Mouse (Mus musculus): ENCODE data around the gene Tbkbp1. TPM values are rescaled to one million over a fixed set of nuclear protein-coding genes. Genes with fewer than 3 reads are reported as not detected.
A peak's percentile ranks its signal among the peaks of the same experiment; 100 is the strongest.

Tbkbp1 gene
- total RNA-seq, 2 experiments from 2014 or later, result 0.23 TPM; not detected in 1

- ATAC-seq (replicated peaks; ENCODE audit: low FRiP score, low TSS enrichment, poor library complexity, severe bottlenecking), result no peak
Observed at GRCm38 (mm10) chr11:97175499-97175898, 24.2 kb upstream of the Tbkbp1 start.

DNA sequence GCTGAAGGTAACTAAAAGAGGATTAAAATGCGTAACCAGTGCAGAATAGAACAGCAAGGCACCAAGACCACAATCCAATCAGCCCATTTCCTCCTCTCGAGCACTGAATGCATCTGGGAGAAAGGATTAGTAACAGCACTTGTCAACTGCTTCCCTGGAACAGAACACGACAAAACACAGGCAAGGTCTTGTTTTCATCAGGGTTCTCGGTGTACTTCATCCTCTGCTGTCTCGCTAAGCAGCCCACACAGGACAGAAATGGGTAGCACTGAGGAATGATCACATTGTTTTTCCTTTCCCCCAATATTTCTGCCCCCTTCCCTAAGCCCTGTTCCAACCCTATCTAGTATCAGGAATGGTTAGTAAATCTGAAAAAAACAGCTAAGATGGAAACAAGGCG is 9.0 kb upstream of the Tbkbp1 start:
- ATAC-seq (replicated peaks; ENCODE audit: low FRiP score, low TSS enrichment, poor library complexity, severe bottlenecking), result no peak

- ATAC-seq (replicated peaks; ENCODE audit: low FRiP score, low TSS enrichment, poor library complexity, severe bottlenecking), result no peak
Observed at GRCm38 (mm10) chr11:97156999-97157398, 5.7 kb upstream of the Tbkbp1 start.

DNA sequence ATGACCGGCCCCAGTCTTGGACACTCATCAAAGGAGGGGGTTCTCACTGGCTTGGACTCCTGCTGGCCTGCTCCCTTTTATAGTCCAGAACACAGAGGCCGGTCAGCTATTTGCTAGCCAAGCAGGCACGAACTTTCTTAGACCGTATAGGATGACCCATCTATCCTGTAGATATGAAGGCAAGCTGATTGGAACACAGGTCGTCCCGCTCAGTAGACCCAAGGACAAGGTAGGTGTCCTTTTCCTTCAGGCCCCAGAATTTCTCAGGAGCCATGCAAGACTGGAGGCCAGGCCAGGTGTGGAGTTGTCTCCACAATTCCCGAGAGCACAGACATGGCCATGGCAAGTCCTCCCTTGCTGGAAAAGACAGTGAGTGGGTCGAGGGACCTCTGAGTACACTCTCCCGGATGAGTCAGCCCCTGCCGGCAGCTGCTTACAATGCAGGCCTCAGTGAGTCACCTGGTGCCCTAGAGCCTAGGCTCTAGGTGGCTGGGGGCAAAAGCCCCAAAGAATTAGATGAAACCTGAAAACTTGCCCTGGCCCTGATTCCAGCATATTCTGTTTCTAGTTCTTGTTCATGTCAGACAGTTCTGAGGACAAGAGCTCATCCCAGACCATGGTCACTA is 1.5 kb upstream of the Tbkbp1 start:
- ATAC-seq (replicated peaks; ENCODE audit: low FRiP score, low TSS enrichment, poor library complexity, severe bottlenecking), result no peak

DNA sequence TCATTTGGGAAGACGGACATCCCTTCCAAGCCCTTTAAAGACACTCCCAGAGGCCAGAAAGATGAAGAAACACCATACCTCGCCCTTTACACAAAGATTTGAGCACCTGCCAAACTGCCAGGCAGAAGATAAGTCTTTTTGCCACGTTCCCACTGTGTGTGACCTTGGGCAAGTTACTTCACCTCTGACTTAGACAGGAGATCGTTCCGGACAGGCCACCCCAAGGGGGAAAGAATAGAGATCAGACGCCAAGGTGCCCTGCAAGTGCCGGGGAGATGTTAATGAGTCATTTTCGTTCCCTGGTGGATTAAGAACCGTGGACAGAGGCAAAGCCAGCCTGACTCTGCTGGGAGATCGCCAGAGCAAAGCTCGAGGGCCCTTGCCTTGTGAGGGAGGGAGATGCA is 730 bp upstream of the Tbkbp1 start:
- ATAC-seq (replicated peaks; ENCODE audit: low FRiP score, low TSS enrichment, poor library complexity, severe bottlenecking), result peak; percentile 34; the same call in 1 of the 2 replicates

GRCm38 (mm10) chr11:97150411-97151330 is 624 bp downstream of the Tbkbp1 start:
- ATAC-seq (replicated peaks; ENCODE audit: low FRiP score, low TSS enrichment, poor library complexity, severe bottlenecking), result no peak

DNA sequence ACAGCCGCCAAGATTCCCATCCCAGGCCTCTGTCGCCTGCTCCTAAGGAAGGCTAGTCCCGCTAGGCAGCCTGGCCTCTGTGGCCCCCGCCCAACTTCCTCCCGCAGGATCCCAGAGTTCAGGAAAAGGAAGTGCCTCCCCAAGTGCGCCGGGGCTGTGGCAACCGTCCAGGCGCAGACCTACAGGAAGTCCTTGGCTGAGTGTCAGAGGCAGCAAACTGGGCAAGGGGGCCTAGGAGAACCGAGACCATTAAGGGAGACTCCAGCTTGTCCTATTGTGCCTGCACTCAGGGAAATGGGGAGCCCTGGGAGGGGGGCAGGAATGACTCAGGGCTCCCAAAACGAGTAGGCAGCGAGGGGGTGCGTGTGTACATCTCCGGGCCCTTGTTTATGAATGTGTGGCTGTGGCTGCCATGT is 1.3 kb downstream of the Tbkbp1 start:
- 0 out of 2 replicates have a peak, but pooled peaks have one; percentile 5 for ATAC-seq (replicated peaks; ENCODE audit: low FRiP score, low TSS enrichment, poor library complexity, severe bottlenecking)

GRCm38 (mm10) chr11:97149026-97149425 is 2.3 kb downstream of the Tbkbp1 start:
- no peak for ATAC-seq (replicated peaks; ENCODE audit: low FRiP score, low TSS enrichment, poor library complexity, severe bottlenecking)

DNA sequence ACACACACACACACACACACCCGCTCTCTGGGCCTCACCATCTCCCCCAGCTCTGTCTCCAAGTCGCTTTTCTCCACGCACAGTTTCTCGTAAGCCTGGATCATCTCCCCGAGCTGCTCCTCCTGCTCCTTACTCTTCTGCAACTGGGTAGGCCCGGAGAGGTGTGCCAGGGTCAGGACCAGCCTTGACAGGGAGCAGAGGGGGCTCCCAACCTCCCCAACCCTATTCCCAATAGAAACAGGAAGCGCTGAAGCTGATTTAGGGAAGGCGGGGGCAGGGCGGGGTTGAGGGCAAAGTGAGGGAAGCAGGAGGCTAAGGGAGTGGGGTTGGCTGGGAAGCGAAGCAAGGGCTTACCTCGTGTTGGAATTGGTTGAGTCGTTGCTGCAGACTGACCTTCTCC is 2.7 kb downstream of the Tbkbp1 start:
- no peak for ATAC-seq (replicated peaks; ENCODE audit: low FRiP score, low TSS enrichment, poor library complexity, severe bottlenecking)

DNA sequence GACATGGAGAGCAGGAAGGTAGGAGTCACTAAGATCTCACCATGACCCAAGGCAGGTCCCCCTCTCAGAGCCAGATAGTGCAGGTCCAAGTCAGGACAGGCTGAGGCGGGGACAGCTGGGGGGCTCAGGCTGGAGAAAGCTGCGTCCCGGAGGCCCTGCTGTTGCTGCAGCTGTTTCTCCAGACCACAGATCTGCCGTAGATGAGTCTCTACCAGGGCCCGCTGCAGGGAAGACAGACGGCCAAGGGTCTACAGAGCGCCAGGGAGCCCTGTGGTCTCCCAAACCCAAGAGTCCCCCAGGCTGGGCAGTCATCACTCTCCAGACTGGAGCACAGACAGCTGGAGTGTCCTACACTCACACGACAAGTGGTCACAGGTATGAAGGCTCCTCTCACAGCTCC is 4.0 kb downstream of the Tbkbp1 start:
- ATAC-seq (replicated peaks; ENCODE audit: low FRiP score, low TSS enrichment, poor library complexity, severe bottlenecking), result no peak

DNA sequence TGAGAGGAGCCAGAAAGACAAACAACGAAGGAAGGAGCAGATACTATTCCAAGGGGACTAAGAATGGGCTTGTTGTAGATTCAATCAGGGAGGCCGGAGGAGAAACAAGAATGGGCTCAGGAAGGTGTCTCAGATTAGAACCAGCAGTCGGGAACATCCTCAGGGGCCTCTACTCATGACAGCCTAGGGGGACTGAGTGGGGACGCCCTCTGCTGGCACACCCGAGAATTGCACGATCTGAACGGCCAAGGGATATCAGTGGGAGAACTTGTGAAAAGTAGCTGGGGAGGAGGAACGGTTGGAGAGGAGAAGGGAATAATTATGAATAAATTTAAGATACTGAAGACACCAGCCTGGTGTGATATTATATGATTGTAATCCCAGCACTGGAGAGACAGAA is 4.6 kb downstream of the Tbkbp1 start:
- ATAC-seq (replicated peaks; ENCODE audit: low FRiP score, low TSS enrichment, poor library complexity, severe bottlenecking), result peak; percentile 38; the same call in 1 of the 2 replicates

- no peak for ATAC-seq (replicated peaks; ENCODE audit: low FRiP score, low TSS enrichment, poor library complexity, severe bottlenecking)
Observed at GRCm38 (mm10) chr11:97145951-97146350, 5.3 kb downstream of the Tbkbp1 start.

DNA sequence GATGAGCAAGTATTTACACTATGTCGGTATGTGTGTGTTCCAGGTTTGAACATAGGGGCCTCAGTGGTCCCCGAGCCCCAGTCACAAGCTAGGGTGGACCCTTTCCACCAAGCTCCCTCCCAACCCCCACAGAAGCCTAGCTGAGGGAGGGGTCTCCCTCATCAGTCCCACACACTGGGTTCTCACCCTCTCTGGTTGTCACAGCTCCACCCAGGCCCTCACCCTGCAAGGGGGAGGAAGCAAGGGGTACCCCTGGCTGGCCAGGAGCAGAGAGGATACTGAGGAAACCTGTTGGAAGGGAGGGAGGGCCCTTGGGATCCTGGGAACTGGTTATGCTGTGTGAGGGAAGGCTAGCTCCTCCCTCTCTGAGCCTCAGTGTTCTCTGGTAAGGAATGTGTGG is 6.0 kb downstream of the Tbkbp1 start:
- no peak for ATAC-seq (replicated peaks; ENCODE audit: low FRiP score, low TSS enrichment, poor library complexity, severe bottlenecking)

DNA sequence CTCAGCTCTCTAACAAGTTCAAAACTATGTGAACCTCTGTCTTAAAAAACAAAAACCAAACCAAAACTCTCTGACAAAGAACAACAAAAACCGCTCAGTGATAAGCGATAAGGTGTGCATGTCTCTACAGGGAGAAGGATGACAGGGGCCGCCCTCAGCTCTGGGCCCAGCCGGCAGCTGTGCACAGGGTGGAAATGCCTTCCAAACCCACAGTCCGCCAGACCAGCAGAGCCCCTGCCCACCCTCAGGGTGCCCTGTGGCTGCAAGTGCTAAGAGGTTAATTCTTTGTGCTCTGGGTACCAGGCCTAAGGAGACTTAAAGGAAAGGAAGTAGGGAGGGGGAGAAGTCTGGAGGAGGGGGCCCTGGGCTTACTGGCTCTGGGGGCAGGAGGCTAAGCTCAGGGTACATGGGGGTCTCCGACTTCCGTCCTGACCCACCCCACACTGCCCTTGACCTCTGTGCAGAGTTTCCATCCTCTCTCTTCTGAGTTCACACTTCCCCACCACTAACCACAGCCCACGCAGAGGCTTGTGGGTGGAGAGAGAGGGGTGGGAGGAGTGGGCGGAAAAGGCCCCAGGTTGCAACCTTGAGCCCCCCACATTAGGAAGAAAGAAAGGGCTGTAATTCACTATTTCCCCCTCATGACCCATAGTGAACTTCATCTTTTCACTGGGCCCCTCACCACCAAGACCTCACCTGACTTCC is 7.9 kb downstream of the Tbkbp1 start:
- ATAC-seq (replicated peaks; ENCODE audit: low FRiP score, low TSS enrichment, poor library complexity, severe bottlenecking), result no peak

GRCm38 (mm10) chr11:97142159-97142608 is 9.1 kb downstream of the Tbkbp1 start:
- ATAC-seq (replicated peaks; ENCODE audit: low FRiP score, low TSS enrichment, poor library complexity, severe bottlenecking), result no peak

DNA sequence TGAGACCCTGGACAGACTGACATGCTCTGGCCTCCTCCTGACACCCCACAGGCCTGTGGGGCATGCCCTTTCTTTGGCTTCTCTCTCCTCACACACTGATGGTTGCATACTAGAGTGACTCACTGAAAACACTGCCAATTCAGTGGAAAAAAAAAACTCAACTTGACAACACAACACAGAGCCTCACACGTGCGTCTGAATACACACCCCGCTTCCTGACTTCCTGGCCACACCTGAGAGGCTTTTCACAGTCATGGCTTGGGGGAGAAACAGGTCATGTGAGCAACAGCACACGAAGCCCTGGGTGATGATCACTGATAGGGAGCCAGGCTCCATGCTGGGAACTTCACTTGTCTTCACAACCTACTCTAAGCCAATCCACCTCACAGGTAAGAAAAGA is 10.5 kb downstream of the Tbkbp1 start:
- ATAC-seq (replicated peaks; ENCODE audit: low FRiP score, low TSS enrichment, poor library complexity, severe bottlenecking), result no peak

- ATAC-seq (replicated peaks; ENCODE audit: low FRiP score, low TSS enrichment, poor library complexity, severe bottlenecking), result no peak
Observed at GRCm38 (mm10) chr11:97139256-97139655, 12.0 kb downstream of the Tbkbp1 start.

DNA sequence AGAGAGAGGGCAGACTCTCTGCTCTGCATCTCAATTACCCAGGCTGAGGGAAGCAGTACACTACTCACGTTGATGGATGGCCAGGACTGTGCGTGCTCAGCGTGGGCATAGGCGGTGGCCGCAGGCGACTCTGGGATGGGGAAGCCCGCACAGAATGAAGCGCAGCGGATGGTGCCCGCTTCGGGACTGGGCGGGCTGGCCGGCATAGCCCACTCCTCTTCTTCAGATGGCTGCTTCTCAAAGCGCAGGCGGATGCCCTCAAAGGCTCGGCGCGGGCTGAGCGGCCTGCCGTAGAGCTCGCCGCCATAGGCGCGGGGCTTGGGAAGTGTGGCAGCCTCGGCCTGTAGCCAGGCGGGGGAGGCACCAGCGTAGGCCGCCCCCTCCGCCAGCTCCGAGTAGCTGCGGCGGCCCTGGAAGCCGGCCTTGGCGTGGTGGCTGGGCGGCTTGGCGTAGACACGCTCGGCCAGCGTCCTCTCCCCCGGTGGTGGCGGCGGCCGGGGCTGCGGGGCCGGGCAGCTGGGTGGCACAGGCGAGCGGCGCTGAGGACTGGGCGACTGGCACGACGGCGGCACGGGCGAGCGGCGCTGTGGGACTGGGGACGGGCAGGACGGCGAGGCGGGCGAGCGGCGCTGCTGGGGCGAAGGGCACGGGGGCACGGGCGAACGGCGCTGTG is 12.6 kb downstream of the Tbkbp1 start:
- no peak for ATAC-seq (replicated peaks; ENCODE audit: low FRiP score, low TSS enrichment, poor library complexity, severe bottlenecking)

GRCm38 (mm10) chr11:97133270-97133669 is 18.0 kb downstream of the Tbkbp1 start:
- no peak for ATAC-seq (replicated peaks; ENCODE audit: low FRiP score, low TSS enrichment, poor library complexity, severe bottlenecking)

DNA sequence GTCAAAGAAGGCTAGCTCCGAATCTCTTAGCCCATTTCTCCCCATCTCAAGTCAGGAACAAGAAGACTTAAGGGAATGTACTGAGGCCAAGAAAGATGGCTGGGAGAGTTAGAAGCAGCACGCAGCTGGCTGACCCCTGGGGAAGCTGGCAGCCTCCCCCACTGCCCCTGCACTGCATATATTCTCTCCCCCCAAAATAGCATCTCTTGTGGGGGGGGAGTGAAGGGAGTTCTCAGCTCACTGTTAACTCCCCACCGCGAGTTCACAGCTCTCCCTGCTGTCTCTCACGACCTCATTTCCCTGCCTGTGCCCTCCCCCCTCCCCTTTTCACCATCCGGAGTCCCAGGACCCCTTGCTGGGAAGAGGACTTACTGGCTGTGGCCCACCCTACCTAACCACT is 19.1 kb downstream of the Tbkbp1 start:
- ATAC-seq (replicated peaks; ENCODE audit: low FRiP score, low TSS enrichment, poor library complexity, severe bottlenecking), result no peak
